Mouse (Mus musculus): ENCODE data around the gene Vasp.
A peak's percentile ranks its signal among the peaks of the same experiment; 100 is the strongest.

The Vasp gene

DNA sequence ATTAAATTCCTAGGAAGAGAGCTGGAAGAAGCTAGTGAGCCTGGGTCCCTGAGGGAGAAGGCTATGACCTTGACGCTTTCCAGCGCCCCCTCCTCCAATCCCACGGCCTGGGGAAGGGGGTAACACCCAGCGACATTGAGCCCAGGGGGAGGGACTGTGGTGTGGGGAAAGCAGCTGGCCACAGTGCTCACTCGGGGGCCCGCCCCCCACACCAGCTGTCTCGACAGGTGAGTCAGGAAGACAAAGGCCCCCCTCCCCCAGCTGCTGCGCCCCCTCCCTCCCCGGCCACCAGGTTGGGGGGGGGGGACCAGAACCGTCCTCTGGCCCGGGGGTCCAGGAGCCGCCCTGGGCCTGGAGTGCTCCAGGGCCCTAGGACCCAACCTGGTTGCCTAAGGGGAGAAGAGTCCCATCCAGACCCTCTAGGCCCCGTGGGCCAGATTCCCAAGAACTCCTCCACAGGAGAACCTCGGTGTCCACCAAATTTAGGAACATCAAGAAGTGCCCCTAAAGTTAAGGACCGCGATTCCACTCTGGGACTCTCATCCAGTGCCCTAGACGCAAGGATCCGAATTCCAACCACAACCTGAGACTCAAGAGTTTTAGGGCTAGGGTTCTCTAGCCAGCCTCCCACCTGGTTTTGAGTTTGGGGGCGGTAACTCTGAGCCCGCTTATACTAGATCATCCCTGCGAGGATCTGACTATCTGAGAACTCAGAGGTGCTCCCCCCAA, 944 bp downstream of the Vasp start:
- peak; percentile 48 for DNase-seq (ENCODE audit: inconsistent ontology term)

GRCm38 (mm10) chr7:19269721-19270441, 1.7 kb downstream of the Vasp start:
- DNase-seq (ENCODE audit: inconsistent ontology term), result peak; percentile 87

DNA sequence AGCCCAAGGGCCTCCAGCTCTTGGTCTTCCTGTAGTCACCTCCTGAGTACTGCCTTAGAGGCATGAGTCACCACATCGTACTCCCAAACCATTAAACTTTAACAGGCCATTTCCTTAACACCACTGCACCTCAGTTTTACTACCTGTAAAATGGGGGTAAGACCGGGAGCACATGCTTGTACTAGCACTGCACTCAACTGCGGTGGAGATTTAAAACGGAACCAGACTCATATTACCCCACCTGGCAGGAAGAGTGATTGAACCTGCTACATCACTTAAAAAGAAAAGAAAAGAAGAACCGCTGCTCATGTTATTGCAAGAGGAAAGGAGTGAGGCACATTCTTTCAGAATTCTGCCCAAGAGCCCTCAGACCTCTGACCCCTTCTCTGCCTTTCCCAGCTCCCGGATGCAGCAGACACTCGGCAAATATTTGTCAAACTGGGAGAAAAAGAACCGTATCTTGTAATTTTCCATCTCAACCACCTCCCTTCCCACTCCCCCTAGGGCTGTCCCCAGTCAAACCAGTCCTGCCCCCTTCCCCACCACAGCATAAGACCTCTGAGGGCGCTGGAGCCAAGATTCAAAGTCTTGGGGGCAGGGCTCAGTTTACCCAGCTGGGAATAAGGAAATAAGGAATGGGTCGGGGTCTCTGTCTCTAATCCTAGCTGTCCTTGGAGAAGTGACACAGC, 2.5 kb downstream of the Vasp start:
- no peak for DNase-seq (ENCODE audit: inconsistent ontology term)

GRCm38 (mm10) chr7:19267051-19267450, 4.6 kb downstream of the Vasp start:
- DNase-seq (ENCODE audit: inconsistent ontology term), result no peak

DNA sequence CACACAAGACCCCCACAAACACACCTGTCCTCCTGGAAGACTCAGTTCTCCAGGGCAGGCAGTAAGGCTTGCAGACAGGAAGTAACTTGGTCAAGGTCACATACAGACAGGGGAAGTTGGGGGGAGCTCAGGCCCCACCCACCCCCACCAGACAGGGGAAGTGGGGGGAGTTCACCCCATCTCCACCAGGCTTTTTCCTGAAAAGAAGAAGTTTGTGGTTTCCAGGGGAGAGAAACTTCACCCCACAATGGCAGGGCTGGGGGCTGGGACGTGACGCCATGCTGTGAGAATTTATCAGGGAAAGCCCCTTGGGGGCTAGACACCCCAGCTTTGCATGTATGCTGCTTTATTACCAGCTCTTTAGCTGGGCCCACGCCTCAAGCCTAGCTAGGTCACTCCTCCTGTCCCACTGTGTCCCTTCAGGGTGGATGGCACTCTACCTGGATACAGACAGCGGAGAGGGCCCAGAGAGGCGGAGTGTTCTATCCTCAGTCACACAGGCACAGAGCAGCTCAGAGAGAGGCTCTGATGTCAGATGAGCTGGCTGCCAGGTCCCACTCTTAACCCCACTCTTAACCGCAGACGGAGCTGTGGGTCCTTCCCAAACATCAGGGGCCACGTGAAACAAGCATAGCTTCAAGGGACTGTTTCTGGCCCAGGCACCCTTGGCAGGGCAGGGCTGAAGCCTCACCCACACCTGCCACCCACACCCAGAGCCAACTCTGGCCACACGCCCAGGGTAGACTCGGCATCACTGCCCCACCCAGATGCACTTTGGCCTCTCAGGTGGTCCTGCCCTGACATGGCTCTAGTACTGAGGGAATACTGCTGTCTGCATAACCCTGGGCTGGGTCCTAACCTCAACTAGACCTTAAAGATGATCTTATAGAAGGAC, 5.4 kb downstream of the Vasp start:
- DNase-seq (ENCODE audit: inconsistent ontology term), result no peak

DNA sequence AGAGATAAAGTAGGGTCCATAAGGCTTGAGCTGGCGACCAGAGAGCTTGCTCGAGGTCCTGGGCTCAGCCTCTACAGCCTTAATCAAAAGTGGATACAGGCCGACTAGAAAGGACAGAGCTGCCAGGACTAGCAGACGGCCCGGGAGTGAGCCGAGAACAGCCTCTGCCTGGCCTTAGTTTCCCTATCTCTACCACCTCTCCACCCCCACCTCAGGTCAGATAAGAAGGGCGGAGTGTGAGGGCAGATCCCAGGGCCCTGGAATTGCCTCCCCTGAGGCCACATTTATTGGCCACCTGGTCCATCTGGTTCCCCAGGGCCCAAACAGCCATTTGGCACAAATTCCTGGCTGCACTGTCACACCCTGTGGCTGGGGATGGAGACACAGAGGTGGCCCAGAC, 6.5 kb downstream of the Vasp start:
- DNase-seq (ENCODE audit: inconsistent ontology term), result no peak

GRCm38 (mm10) chr7:19258336-19258735, 13.3 kb downstream of the Vasp start:
- DNase-seq (ENCODE audit: inconsistent ontology term), result no peak

- peak; percentile 77 for DNase-seq (ENCODE audit: inconsistent ontology term)
These were observed 14.1 kb downstream of the Vasp start for GRCm38 (mm10) chr7:19257390-19258022.

- no peak for DNase-seq (ENCODE audit: inconsistent ontology term)
These were observed 15.1 kb downstream of the Vasp start for GRCm38 (mm10) chr7:19256567-19256966.

- no peak for DNase-seq (ENCODE audit: inconsistent ontology term)
These were observed 16.2 kb downstream of the Vasp start for GRCm38 (mm10) chr7:19255395-19255794.

- DNase-seq (ENCODE audit: inconsistent ontology term), result no peak
These were observed 18.2 kb downstream of the Vasp start for GRCm38 (mm10) chr7:19253437-19253836.

- no peak for DNase-seq (ENCODE audit: inconsistent ontology term)
These were observed 19.5 kb downstream of the Vasp start for GRCm38 (mm10) chr7:19252078-19252477.

GRCm38 (mm10) chr7:19247511-19247910, 24.1 kb downstream of the Vasp start:
- no peak for DNase-seq (ENCODE audit: inconsistent ontology term)

DNA sequence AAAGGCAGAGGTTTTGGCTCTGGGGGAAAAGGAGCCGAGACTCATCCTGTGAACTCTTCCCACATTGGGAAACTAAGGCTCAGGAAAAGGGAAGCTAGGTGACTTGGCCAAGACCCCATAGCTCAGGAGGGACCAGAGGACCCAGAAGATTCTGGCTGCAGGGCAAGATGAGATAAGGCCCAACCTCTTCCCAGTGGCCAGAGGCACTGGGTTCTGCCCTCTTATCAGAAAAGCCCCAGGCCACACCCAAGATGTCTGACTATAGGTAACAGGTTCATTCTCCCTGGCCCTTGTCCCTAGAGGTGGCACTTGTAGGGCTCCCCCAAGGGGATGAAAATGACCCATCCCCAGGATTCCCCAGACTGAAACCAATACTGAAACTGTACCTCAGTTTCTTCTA, 24.8 kb downstream of the Vasp start:
- DNase-seq (ENCODE audit: inconsistent ontology term), result no peak

DNA sequence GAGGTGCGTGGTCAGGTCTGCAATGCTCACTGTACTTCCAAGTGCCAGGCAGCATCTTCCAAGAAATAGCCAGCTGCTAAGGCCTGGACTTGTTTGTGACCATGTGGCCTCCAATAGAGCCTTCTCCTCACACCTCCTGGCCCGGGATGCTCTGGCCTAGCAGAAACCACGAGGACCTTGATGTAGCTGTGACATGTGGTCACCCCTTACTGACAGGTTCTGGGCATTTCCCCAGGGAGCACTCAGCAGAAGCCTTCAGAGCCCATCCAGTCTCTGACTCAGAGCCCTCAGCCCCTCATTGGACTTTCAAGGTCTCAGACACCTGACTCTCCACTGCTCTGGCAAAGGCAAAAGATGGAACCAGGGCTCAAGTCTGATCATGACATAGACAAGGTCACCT, 26.5 kb downstream of the Vasp start:
- DNase-seq (ENCODE audit: inconsistent ontology term), result no peak

DNA sequence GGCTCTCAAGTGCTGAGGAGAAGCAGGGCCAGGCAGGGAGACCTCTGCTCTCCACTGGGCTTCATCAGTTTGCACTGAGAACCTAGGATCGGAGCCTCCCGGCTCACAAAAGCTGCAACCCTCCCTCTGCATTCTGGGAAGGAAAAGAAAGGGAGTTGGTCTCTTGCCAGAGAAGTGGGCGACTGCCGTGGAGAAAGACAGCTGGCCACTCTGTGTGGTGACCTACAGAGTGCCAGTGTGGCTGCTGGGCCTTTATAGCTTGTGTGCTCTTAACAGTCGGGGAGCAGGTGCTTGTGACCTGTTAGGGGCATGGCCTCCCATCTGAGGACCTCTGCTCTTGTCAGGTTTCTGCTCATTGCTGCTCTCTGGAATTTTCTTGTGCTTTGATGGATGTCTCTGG, 27.8 kb downstream of the Vasp start:
- no peak for DNase-seq (ENCODE audit: inconsistent ontology term)

GRCm38 (mm10) chr7:19242005-19242404, 29.6 kb downstream of the Vasp start:
- DNase-seq (ENCODE audit: inconsistent ontology term), result no peak

DNA sequence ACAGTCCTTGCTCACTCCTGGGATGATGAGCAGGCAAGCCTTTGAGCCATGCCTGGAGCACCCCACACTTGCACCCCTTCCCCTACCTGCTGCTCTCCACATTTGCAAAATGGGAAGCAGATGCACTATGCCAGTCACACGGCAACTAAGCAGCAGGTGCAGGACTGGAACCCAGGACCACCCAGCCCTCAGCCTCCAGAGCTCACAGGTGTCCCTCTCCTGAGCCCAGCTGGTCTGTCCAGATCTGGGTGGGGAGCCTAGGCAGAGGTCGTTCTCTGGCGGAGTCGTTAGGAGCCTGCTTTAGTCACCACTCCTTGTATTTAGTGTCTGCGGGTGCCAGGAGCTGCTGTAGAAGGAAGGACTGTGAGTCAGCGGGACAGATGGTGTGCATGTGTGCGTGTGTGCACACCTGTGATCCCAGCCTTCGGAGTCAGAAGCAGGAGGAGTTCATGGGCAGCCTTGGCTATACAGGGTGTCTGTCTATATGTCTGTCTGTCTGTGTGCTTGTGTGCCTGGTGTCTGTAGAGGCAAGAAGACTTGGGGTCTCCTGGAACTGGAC, 30.6 kb downstream of the Vasp start:
- no peak for DNase-seq (ENCODE audit: inconsistent ontology term)

- DNase-seq (ENCODE audit: inconsistent ontology term), result no peak
These were observed 31.6 kb downstream of the Vasp start for GRCm38 (mm10) chr7:19239986-19240385.

GRCm38 (mm10) chr7:19239423-19239822, 32.2 kb downstream of the Vasp start:
- peak; percentile 71 for DNase-seq (ENCODE audit: inconsistent ontology term)

GRCm38 (mm10) chr7:19238344-19238743, 33.3 kb downstream of the Vasp start:
- no peak for DNase-seq (ENCODE audit: inconsistent ontology term)
